Mouse (Mus musculus): ENCODE data around the gene Slc9a8.

Gene Slc9a8

DNA sequence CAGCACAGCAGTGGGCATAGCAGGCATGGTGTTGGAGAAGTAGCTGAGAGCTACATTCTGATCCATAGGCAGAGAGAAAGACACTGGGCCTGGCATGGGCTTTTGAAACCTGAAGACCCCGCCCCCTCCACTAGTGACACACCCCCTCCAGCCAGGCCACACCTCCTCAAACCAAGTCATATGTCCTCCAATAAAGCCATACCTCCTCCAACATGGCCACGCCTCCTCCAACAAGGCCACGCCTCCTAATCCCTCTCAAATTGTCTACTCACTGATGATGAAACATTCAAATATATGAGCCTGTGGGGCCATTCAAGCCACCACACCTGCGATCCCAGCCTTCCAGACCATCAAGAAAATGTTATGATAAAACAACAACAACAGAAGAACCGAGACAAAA is 7.1 kb upstream of the Slc9a8 start:
- DNase-seq (ENCODE audit: low read depth, low spot score), result no peak

DNA sequence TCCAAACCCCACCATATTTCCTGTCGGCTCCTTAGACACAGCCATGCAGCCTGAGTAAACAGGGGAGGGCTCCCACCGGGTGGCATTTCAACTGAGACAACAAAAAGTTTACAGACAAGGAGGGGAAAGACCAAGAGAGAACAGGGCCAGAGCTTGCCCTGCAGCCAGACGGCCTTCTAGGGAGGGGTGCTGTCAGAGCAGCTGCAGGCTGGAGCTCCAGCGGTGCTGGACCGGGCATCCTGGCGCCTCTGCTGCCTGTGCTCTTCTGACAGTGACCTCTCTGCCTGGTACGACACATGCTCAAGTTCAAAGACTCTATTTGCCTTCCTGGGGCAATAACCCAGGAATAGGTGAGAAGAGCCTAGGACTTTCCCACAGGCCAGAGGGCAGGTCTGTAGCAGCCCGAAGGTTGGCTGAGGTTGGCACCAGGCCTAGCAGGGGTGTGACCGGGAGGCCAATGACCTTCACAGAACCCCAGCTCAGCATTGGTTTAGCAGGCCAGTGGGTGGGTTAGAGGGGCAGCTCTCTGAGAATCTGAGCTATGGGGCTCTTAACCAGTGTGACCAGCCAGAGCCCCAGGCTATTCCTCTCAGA is 5.4 kb upstream of the Slc9a8 start:
- DNase-seq (ENCODE audit: low read depth, low spot score), result no peak

DNA sequence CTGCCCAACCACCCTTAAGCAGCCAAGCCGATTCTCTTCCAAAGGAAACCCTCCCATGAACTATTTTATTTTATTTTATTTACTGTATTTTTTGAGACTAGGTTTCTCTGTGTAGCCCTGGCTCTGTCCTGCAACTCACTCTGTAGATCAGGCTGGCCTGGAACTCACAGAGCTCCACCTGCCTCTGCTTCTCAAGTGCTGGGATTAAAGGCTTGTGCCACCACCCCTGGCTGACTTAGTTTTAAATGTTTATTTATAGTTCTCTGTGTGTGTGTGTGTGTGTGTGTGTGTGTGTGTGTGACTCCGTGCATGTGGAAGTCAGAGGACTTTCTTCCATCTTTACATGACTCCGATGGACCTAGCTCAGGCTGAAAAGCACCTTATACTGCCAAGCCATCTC is 4.5 kb upstream of the Slc9a8 start:
- no peak for DNase-seq (ENCODE audit: low read depth, low spot score)

DNA sequence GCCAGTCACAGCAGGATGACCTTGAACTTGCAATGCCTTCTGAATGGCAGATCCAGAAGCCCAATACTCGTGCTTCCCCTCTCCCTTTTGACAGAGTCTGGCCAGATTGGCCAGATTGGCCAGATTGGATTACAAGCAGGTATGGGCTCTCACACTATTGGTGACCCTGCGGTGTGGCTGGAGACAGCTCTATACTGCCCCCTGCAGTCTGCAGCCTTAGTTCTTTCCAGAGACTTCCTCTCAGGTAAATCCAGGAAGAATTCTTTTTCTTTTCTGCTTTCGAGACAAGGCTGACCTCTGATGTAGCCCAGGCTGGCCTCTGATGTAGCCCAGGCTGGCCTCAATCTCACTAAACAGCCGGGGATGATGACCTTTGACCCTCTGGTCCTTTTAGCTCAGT is 3.8 kb upstream of the Slc9a8 start:
- DNase-seq (ENCODE audit: low read depth, low spot score), result peak; percentile 44

DNA sequence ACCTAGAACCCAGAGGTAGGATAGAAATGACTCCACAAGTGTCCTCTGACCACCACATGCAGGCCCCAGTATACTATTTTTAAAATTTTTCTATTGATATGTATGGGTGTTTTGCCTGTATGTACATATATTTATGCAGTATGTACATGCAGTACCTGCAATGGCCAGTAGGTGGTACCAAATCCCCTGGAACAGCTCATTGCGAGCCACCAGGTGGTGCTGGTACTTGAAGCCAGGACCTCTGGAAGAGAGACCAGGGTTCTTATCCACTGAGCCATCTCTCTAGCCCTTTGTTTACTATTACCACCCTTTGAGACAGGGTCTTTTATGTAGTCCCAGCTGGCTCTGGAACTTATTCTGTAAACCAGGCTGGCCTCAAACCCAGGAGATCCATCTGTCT is 2.3 kb upstream of the Slc9a8 start:
- DNase-seq (ENCODE audit: low read depth, low spot score), result peak; percentile 61

DNA sequence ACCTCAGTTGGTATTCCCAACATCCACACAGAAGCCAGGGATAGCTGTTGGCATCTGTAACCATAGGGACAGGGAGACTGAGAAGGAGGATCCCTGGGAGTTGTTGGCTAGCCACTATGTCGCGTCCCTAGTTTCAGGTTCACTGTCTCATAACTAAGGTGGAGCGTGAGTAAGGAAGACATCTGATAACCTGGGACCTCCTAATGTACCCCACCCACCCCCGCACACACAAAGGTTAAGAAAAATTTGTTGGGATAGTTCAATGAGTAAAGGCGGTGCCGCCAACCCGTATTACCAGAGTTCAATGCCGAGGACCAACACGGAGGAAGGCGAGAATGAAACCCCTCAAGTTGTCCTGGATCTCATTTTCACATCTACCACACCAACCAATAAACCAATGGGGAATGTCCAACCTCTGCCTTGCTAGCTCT is 686 bp upstream of the Slc9a8 start:
- no peak for DNase-seq (ENCODE audit: low read depth, low spot score)

DNA sequence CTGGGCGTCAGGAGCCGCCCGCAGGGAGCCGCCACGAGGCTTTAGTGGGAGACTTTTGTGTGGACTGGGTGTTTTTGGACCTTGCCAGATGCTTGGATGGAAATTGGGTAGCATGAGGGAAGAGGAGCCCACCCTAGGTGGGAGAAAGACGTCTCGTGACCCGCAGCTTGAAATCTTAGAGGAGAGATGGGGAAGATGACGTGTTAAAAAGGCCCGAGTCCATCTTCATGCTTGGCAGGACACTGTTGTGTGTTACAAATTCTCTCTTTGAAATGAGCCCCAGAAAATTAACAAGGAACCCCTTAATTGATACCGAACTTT is 598 bp downstream of the Slc9a8 start:
- no peak for DNase-seq (ENCODE audit: low read depth, low spot score)

DNA sequence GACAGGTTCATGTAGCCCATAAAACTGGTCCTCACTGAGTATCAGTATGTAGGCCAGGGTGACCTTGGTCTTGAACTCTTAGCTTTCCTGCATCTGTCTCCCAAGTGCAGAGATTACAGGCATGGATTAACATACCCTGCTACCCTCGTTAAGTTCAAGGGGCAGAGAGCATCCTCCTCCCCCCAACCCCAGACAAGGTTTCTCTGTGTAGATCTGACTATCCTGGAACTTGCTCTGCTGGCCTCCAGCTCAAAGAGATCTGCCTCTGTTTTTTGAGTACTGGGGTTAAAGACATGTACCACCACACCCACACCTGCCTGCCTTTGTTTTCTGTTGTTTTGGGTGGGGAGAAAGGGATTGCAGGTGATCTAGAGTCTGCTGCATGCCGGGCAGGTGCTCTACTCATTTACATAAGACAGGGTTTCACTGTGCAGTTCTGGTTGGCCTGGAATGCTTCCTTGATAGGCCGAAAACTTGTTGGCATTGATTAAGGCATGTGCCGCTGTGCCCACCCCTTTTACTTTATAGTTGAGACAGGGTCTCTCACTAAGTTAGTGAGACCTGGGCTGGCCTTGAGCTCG is 1.6 kb downstream of the Slc9a8 start:
- DNase-seq (ENCODE audit: low read depth, low spot score), result no peak

DNA sequence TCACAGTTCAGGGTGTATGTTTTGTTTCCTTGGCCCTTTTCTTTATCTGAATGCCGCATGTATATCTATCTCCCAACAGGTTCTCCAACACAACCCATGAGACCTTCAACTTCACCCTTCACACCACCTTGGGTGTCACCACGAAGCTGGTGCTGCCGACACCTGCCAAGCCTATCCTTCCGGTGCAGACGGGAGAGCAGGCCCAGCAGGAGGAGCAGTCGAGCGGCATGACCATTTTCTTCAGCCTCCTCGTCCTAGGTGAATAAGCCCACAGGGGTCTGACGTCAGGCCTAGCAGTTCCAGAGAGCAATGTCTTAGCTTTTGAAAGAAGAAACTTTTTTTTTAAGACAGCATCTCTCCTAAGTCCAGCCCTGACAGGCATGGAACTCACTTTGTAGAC is 2.5 kb downstream of the Slc9a8 start:
- DNase-seq (ENCODE audit: low read depth, low spot score), result no peak

DNA sequence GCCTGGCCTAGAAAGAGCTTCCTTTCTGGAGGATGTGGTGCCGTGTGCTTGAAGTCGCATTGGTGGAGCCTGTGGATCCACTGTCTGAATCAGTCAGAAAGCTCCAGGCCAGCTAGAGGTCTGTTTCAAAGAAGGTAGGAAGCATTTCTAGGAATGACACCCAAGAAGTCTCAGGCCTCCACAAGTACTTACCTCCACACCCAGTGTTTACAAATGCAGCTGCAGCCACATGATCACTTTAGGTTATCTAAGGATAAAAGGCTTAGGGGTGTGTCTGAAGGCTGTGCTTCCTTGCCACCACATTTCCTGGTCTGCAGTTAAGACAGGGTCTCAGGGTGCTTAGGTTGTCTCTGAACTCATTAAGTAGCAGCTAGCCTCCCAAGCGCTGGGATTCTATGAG is 3.0 kb downstream of the Slc9a8 start:
- DNase-seq (ENCODE audit: low read depth, low spot score), result no peak

DNA sequence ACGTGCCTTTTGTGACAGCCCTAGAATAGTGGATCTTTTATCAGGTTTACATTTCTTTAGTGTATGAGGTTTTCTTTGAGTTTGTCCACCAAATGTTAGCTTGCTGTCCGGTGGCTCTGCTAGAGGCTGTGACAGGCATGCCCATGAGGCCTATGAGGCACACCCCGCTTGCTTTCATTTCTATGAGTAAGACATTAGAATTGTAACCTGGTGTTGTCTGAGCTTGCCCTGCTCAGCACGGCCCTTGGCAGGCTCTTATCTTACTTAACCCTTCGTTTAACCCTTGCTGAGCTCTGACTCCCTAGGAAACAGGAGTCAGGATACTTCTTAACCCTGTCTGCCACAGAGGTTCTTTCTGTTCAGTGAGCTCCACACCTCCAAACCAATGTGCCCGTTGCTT is 3.9 kb downstream of the Slc9a8 start:
- DNase-seq (ENCODE audit: low read depth, low spot score), result no peak

DNA sequence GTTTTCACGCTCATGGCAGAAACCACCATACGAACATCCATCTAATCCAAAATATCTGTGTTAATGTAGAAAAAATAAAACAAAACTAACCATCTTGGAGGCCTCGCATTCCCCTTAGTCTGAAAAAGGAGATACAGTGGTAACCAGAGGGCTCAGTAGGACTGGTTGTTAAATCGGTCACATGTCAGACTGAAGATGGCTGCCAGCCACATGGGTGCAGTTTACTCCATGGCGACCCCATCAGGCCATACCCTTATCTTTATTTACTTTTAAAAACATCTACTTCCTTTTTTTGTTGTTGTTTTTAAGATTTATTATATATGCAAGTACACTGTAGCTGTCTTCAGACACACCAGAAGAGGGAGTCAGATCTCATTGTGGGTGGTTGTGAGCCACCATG is 8.1 kb downstream of the Slc9a8 start:
- DNase-seq (ENCODE audit: low read depth, low spot score), result no peak

DNA sequence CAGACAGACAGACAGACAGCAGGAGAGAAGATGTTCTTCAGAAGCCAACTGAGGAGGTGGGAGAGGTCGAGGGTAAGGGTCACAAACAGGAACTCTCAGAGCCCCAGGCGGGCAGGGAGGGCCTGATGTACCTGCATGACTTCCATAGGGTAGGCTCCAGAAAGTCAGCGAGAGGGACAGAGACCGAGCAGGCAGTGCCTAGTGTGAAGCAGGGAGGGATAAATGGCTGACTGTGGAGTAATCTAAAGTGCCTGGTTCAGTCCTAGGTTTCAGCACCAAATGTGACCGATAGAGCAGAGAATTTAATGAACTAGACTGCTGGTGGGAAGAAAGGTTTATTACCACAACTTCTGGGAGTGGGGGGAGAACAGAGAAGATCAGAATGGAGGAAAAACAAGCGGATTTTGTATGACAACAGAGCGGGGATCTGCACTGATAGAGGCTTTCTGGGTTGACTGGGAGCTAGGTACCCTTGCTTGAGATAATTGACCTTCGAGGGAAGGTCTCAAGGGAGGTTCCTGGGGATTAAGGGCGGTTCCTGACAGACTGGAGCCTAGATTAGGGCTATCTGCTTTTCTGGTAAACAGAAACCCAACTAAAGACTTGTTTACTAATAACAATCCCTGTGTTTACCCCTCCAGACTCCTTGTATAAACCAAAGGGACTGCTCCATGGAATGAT is 9.4 kb downstream of the Slc9a8 start:
- no peak for DNase-seq (ENCODE audit: low read depth, low spot score)

DNA sequence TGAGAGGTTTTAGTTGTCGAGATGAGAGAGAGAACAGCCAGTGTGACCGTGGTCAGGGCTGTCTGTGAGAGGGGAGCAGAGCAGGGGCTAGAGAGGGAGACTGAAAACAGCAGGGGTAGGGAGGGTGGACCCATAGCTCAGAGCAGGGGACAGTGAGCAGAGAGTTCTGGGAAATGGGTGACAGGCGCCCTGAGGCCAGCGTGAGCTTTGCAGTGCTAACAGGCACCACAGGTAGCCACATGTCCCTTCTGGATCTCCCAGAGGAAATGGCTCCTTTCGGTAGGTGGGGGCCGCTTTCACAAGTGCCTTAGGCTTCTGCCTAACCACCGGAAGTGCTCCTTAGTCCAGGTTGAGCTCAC is 9.9 kb downstream of the Slc9a8 start:
- no peak for DNase-seq (ENCODE audit: low read depth, low spot score)

DNA sequence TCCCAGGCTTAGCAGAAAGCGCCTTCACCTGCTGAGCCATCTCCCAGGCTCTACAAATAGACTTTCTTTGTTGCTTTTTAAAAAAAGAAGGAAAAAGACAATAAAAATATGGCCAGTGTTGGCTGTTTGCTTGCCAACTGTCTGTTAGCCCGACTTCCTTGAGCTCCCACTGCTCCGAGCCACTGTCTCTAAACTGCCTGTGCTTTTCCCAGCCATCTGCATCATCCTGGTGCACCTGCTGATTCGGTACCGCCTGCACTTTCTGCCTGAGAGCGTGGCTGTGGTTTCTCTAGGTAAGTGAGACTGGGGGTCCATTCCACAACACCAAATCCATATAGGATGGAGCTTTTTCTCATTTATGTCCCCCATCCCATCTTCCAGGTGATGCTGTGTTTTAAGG is 13.1 kb downstream of the Slc9a8 start:
- DNase-seq (ENCODE audit: low read depth, low spot score), result no peak

DNA sequence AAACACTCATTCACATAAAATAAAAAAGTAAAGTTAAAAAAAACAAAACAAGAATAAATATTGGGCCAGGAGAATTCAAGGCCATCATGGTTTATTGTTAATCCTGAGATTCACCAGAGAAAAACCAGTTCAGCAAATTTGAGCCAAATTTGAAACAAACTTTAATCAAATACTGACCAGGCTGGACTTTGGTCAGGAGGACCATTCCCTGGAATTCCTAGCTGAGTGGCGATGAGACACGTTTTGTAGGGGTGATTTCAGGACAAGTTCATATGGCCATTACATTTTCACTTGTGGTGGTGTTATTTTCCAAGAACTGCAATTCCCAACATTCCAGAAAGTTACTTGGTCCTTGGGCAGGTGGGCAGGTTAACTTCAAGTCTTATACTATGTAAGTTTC is 14.1 kb downstream of the Slc9a8 start:
- DNase-seq (ENCODE audit: low read depth, low spot score), result no peak

DNA sequence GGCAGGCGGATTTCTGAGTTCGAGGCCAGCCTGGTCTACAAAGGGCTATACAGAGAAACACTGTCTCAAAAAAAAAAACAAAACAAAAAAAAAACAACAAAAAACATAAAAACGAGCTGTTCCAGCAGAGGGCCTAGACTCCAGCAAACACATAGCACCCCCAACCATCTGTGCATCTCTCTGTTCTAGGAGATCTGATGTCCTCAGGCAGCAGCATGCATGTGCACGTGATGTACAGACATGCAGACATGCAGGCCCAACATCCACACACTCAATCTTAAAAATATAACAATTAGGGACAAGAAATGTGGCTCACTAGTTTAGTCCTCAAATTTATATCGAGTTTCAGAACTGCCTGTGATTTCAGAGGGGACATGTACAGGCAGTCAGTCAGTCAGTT is 14.9 kb downstream of the Slc9a8 start:
- no peak for DNase-seq (ENCODE audit: low read depth, low spot score)

DNA sequence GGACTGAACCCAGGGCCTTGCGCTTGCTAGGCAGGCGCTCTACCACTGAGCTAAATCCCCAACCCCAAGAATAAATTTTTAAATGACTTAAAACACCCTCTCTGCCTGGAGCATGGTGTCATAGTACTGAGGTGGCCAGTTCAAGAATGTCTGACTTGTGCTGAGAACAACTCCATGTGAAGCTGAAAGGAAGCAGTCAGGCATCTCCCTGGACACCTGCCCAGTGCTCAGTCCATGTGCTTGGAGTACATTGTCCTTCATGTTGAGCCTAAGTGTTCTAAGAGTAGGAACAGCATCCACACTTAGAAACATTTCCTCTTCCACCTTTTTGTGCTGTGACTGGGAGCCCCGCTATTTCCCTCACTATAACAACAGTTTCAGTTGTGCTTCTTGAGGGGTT is 17.9 kb downstream of the Slc9a8 start:
- no peak for DNase-seq (ENCODE audit: low read depth, low spot score)

DNA sequence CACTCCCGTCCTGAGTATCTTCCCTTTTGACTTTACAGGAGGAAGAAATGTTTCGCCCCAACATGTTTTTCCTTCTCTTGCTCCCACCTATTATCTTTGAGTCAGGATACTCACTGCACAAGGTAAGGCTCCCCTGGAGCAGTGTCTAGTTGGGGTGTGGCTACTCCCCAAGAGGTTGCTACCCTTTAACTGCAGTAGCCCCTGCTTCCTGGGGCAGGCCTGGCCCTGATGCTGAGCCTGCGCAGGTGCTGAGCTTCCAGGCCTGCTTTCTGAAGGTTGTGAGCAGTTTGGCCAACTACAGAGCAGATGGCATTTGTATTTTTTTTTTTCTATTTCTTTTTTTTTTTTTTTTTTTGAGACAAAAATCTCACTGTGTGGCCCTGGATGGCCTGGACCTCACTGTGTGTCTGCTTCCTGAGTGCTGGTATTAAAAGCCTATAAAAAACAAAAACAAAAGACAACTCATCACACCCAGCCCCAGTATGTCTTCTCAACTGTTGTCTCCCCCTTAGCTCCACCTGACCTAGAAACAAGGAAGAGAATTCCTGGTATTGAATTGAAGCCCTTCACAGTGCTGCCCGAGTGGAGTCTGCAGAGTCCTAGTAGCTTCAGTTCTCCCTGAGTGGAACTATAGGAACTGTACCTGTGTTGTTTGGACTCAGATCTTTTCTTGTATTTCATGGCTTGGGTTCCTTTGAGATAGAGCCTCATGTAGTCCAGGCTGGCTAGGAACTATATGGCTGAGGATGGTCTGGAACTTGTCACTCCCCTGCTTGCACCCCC is 22.1 kb downstream of the Slc9a8 start:
- DNase-seq (ENCODE audit: low read depth, low spot score), result no peak

DNA sequence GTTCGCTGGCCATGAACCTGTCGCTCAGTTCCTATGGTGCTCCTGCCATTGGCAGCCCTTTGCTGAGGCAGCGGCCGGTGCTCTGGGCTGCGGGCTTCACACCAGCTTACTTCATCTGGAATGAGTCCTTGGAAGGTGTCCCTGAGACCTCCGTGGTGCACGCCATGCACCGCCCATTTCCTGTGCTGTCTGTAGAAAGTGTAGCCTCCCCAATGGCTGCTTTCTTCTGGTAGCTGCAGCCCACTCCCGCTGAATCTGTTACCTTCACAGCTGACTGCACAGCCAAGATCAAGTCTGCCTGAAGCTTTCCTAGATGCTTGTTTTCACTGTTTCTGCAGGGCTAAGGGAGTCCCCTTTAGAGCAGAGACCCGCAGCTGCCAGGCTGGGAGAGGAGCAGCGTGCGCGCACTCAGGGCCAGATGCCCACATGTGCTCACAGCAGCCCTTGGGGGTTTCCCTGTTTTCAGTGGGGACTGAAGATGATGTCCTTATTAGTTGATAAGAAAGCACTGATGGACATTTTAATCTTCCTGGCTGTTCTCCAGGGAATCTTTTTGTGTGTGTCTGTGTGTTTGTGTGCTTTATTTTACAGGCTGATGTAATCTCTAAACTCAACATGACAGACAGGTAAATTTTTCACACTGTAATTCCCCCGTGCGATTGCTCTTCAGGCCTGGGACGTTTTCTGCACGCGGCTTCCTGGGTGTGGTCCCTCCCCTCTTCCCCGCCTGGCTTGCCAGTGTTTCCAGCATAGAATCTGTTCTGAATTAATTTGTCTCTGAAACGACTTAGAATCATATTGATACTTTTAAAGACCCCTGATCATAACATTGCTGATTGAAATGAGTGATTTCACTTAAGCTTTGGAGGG is 24.6 kb downstream of the Slc9a8 start:
- DNase-seq (ENCODE audit: low read depth, low spot score), result no peak

DNA sequence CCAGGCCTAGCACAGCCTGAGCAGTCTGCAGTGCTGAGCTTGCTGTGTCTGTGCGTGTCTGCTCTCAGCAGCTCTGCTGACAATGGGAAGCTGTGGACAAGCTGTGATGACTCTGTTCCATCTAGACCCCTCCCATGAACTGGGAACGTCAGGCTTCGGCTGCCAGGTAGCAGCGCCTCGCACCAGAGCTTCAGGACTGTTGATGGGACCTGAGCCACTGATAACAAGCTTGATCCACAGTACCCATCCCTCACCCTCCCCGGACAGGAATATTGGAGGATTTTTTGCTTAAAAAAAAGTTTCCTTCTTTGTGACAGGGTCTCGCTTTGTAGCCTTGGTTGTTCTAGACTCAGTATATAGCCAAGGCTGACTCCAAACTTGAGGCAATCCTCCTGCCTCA is 25.7 kb downstream of the Slc9a8 start:
- no peak for DNase-seq (ENCODE audit: low read depth, low spot score)

DNA sequence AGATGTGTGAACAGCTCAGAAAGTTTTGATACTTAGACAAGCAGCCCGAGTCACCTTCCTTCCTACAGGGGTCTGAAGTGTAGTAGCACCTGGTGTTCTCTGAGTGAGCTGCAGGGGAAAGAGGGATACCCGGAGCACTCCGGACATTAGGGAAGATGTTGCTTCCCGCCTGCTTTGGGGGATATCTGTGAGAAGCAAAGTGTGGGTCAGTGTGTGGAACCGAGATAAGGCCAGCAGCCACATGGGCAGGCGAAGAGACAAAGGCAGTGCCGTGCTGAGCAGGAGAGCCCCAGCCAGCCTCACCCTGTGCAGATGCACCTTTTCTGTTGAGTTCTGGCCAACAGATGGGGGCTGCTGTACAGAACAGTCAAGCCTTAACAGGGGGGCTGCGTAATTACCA is 26.1 kb downstream of the Slc9a8 start:
- no peak for DNase-seq (ENCODE audit: low read depth, low spot score)

All from retina, postnatal 7 days (tissue).